Mouse (Mus musculus) adrenal gland, postnatal 4 days (tissue): Measurements from ENCODE around the gene Txnip. TPM values are rescaled to one million over a fixed set of nuclear protein-coding genes. Genes with fewer than 3 reads are reported as not detected.
"Not testable (repeated sequence)": the region's sequence is repeated elsewhere in the genome, so short reads cannot be mapped to it uniquely, and the experiment has no call there.

ENCODE experiments used
- DNase-seq, 2 experiments: peaks; one replicate each; pipeline ENCODE4 v3.0.0; 2021 to 2022; ENCODE audit warnings: low spot score in 2 of 2, mixed read lengths in 2 of 2
- long read RNA-seq, 2 experiments: library from polyadenylated mRNA; stranded (forward); transcript quantifications; one replicate each; pipeline ENCODE4 v2.0.0; 2021
- total RNA-seq, 2 experiments: library from RNA; stranded (reverse); gene quantifications; 2 replicates each; pipeline ENCODE4 v1.2.3; 2021

The Txnip gene
- total RNA-seq: 100 to 1,000 TPM; 980 to 992 TPM
- long read RNA-seq, experiment 1, transcript Txnip-202 (8 exons, 2,827 nt): minor isoform, 19 of 98 reads
- long read RNA-seq, experiment 1, transcript Txnip-201 (8 exons, 2,795 nt): major isoform, 27 of 98 reads
- long read RNA-seq, experiment 1, transcript Txnip-206 (1 exons, 694 nt): minor isoform, 5 of 98 reads
- long read RNA-seq, experiment 1, partial matches to known transcripts: 16 of 98 reads
- long read RNA-seq, experiment 1, other reads (novel, unspliced or antisense): 29 of 98 reads
- long read RNA-seq, experiment 2, transcript Txnip-202 (8 exons, 2,827 nt): major isoform, 85 of 310 reads
- long read RNA-seq, experiment 2, transcript Txnip-201 (8 exons, 2,795 nt): minor isoform, 71 of 310 reads
- long read RNA-seq, experiment 2, transcript Txnip-203 (2 exons, 393 nt): minor isoform, 17 of 310 reads
- long read RNA-seq, experiment 2, transcript Txnip-206 (1 exons, 694 nt): minor isoform, 5 of 310 reads
- long read RNA-seq, experiment 2, partial matches to known transcripts: 105 of 310 reads
- long read RNA-seq, experiment 2, other reads (novel, unspliced or antisense): 27 of 310 reads

DNA sequence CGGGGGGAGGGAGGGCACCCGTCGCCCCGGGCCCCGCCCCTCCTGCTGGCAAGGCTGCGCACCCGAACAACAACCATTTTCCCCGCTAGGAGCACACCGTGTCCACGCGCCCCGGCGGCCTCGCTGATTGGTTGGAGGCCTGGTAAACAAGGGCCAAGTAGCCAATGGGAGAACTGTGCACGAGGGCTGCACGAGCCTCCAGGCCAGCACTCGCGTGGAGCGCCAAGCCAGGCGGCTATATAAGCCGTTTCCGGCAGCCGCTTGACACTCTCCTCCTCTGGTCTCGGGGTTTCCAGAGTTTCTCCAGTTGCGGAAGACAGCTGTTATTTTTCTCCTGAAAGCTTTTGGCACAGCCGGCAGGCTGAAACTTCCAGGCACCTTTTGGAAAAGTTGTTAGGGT lies at the start of gene Txnip:
Gene Txnip (plus strand): TSS at position 264 of the 400 bp plus-strand sequence.
- peak; percentile 100 for DNase-seq

DNA sequence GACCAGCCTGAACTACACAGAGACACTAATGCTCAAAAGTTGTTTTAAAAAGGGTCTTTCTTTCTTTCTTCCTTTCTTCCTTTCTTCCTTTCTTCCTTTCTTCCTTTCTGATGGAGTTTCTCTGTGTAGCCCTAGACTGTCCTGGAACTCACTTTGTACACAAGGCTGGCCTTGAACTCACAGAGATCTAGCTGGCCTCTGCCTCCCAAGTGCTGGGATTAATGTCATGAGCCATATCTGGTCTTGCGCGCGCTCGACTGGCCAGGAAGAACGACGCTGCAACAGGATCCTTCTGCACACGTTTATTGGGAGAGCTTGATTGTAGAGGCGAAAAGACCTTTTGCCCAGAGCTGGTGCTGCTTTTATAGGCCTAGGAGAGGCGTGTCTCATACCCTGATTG lies 49.8 kb upstream of the Txnip start:
- DNase-seq: not testable (repeated sequence)

DNA sequence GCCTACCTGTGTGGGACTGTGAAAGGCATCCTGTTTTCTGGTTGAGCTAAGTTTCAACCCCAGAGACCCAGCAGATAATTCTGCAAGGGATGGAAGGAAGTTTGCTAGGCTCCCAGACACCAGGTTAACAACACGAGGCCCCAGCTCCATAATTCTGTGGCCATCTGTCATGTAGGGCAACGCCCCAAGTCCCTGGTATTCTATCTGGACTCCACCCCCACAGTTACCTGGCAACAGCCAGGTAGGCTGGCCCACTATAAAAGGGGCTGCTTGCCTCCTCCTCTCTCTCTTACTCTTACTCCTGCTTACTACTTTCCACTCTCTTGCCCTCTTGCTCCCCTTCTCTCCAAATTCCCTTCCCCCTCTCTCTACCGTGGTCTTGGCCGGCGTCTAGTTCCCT lies 37.6 kb upstream of the Txnip start:
- DNase-seq: no peak

DNA sequence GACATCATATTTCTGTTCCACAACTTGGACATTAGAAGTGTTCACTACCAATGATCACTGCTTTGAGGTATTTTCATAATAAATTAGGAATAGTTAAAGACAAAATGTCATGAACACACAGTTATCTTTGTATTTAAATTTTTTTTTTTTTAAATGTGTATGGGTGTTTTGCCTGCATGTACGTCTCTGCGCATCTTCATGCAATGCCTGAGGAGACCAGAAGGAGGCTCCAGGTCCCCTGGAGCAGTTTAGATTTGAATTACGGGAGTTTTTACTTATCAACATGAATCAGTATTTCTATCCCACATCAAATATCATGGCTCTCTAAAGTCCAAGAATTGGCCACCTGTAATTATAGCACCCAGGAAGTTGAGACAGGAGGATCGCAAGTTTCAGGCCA lies 35.6 kb upstream of the Txnip start:
- no peak for DNase-seq

DNA sequence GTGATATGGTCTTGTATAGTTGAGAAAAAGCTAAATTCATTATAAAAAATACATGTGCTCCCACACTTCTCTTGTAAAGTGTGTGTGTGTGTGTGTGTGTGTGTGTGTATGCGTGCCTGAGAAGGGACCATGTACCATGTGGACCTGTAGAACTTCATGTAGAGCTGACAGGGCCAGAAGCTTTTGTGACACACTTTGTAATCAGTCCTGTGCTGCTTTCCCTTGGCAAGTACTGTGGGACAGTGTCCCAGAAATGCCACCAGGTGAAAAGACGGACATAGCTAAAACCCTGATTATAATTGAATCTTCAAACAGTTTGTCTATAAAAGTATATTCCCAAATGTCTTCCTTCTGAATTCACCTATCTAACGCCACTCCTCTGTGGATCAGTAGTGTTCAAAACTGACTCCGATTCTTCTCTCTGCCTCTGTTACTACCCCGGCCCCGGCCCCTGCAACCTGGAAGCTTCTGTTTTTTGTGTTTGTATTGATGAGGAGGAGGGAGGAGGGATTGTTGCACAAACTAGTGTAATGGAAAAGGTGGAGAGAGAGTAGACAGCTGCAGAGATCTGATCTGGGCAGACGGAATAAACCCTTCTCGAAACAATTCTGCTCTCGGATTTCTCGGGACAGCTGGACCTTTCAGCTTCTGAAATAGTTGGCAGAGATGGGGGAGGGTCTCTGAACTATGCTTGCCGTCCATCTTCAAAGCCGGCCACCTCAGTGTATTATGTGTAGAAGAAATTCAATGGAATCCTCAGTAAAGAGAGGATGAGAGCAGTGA lies 33.5 kb upstream of the Txnip start:
- no peak for DNase-seq

DNA sequence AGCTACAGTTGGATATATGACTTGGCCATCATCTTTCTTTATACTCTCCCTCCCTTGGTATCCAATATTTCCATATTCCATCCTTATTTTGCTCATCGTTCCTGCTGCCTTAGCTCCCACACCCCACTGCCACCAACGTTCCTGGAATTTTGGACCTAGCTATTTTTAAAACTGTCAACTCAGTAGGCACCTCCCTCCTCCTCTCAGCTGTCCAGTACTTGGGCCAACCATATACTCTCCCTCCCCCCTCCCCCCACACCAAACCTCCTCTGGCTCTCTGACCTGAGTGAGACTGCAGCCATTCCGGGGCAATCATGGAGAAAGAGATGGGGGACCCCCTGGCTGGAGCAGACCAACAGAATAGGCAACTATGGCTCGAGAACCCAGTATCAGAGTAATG lies 32.8 kb upstream of the Txnip start, which contains the start of gene Hfe2:
Gene Hfe2 (plus strand): TSS at position 259 of the 400 bp plus-strand sequence.
- DNase-seq: no peak

DNA sequence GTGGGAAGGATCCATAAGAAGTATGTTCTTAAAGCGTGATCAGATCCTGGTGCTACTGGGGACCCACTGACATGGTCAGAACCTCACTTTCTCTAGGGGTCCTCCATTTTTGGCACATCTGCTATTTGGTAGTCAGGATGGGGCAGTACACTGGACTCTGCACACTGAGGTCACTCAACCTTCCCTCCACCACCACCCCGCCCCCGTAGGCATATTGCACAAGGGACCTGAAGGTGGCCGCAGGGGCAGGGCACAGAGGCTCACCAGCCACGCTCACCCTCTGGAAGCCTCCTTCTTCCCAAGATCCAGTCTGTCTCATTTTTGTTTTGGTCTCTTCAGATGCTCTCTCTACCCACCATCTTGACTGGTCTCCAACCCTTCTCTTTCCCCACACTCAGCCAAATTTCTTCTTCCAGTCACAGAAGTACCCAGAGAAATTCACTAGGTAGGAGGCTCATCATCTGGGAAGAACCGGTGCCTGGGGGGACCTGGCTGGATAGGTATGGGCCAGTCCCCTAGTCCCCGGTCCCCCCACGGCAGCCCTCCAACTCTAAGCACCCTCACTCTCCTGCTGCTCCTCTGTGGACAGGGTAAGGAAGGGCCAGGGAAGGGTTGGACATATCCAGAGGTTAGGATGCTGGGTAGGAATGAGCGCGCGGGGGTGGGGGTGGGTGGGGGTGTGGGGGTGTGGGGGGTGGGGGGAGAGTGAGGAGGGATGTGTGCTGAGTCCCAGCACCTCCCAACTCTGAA lies 31.6 kb upstream of the Txnip start:
- no peak for DNase-seq

DNA sequence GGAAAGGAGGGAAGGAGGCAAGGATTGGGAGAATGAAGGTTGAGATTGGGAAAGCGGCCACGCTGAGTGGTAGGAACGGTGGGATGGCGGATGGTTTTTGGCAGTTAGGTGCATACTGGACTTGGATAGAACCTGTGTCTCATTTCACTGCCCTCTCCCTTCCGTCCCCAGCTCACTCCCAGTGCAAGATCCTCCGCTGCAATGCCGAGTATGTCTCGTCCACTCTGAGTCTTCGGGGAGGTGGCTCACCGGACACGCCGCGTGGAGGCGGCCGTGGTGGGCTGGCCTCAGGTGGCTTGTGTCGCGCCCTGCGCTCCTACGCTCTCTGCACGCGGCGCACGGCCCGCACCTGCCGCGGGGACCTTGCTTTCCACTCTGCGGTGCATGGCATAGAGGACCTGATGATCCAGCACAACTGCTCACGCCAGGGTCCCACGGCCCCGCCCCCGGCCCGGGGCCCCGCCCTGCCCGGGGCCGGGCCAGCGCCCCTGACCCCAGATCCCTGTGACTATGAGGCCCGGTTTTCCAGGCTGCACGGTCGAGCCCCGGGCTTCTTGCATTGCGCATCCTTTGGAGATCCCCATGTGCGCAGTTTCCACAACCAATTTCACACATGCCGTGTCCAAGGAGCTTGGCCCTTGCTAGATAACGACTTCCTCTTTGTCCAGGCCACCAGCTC lies 30.8 kb upstream of the Txnip start:
- no peak for DNase-seq

DNA sequence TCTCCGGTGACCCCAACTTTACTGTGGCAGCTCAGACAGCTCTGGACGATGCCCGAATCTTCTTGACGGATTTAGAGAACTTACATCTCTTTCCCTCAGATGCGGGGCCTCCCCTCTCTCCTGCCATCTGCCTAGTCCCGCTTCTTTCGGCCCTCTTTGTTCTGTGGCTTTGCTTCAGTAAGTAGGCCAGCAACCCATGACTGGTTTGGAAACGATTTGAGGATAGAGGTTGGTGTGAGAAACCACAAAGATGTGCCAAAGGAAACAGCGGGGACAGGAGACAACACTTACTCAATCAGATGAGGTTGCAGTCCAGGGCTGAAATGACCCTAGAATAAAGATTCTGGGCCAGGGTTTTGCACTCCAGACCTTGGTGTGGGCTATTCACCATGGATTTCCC lies 29.3 kb upstream of the Txnip start:
- no peak for DNase-seq

DNA sequence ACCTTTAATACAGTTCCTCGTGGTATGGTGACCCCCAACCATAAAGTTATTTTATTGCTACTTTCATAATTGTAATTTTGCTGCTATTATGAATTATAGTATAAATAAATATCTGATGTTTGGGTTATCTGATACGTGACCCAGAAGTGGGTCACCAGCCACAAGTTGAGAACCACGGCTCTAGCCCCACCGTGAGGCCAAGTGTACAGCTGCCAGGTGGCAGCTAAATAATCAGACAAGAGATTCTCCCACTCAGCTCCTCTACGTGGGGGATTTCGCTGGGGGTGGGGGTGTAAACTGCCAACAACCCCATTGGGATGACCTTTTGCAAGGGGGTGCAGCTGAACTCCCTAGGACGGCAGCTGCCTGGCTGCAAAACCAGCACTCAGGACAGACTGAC lies 25.7 kb upstream of the Txnip start:
- no peak for DNase-seq

DNA sequence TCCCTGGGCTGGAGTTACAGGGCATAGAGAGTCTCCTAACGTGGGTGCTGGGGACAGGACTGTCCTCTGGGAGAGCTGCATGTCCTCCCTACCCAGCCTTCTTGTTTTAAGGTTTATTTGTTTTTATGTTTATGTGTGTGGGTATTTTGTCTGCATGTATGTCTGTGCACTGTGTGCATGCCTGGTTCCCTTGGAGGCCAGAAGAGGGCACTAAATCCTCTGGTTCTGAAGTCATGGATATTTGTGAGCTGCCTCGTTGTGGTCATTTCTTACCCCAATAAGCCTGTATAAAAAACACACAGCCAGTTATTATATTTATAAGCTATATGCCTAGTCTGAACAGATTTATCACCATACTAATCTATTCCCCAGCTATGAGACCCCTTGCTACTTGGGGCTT lies 23.5 kb upstream of the Txnip start:
- DNase-seq: no peak

DNA sequence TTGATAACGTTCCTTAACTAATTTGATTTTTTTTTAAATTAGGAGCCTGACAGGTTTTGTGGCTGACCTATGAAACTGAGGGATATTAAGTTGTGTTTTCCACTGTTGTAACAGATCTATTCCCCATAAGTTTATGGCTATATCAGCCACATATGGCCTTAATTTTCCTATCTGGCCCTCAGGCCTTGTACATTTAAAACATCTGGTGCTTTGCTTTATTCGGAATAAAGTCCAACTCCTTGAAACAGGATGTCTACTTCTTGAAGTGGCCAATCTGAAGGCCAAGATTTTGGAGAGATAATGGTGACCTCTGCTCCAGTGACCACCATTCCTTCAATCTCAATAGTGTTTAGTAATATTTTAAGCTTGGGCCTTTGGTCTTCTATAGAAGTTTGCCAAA lies 18.4 kb upstream of the Txnip start:
- no peak for DNase-seq

DNA sequence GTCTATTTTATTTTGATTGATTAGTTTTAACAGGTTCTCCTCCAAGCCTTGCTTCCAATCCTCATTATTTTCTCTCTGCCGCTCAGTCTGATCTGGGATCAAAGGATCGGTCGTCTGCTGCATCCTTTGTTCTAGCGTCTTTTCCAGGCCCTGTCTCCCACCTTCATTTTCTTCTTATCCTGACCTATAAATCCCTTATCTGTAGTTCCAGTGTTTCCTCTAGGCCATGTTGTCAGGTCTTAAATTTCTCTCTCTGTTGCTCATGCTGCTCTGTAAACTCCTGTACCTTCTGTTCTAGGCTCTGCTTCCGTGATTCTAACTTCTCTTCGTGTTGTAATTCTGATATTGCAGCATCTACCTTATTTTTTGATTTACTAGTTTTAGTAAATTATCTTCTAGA lies 17.0 kb upstream of the Txnip start:
- DNase-seq: no peak

DNA sequence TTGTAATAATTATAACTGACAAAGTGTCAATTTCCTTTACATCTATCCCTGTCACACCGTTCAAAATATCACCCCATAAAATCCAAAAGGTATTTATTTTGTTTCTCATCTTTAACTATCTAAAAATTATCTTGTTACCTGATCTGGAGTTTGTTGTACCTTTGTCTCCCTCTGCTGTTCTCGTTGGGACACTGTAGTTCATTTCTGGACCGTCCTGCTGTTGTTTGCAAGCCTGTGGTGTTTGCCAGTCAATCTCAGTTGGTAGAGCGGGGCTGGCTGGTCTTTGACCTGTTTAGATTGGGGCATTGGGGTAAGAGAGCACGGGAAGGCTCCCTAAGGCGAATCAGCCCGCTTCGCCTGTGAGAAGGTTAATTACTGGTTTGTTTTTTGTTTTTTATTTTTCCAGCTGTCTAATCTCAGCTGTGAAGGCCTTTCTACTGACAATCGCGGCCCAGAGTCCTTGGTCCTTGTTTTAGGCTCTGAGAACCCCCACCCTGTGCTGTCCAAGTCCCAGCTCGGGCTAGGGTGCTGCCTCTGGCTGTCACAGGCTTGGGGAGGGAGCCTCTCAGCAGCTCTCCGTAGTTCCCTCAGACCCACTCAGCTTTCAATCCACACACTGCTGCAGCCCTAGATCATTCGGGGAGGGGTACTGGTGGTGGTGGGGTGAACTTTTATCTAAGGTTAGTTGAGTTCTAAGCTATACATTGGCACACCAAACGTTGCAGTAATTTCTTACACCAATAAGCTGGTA lies 16.3 kb upstream of the Txnip start:
- DNase-seq: no peak

DNA sequence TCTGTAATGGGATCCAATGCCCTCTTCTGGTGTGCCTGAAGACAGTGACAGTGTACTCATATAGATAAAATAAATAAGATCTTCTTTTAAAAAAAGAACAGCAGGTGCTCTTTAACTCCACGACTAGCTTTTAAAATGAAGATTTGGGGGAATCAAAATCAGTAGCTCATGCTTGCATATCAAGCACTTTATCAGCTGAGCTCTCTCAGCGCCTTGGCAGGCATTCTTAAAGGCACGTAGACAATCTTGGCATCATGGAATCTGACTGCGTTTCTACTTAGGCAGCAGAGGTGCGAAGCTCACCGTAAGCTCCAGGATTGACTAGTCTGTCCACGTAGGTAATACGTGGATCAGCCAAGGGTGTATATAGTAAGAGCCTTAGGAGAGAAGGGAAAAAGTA lies 15.2 kb upstream of the Txnip start:
- no peak for DNase-seq

DNA sequence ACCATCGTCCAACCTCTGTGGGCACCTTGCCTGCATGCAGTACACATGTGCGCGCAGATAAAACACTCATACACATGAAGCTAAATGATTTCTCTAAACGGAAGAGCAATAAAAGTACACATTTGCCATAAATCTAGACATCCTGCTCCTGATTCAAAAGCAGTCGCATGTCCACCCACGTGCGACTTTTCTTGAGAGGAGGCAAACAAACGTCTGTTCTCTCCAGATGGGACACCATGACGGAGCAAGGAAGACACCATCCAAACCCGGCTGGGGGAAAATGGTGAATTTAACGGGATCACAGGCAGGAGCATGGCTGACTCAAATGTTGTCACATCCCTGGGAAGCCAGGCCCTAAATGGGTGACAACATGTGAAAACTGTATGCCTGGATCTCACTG lies 14.4 kb upstream of the Txnip start:
- no peak for DNase-seq

DNA sequence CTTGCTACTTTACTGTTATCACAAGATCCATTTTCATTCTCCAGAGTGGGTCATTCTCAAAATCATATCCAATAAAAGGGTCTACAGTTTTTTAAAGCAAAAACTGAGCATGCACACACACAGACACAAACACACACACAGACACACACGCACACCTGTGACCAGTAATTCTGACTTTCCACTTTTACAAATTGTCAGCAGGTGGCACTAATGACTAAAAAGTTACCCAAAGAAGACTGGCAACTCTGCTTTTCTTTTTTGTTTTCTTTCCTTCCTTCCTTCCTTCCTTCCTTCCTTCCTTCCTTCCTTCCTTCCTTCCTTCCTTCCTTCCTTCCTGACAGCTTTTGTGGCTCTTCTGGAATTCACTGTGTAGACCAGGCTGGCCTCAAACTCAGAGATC lies 12.2 kb upstream of the Txnip start:
- DNase-seq: no peak

DNA sequence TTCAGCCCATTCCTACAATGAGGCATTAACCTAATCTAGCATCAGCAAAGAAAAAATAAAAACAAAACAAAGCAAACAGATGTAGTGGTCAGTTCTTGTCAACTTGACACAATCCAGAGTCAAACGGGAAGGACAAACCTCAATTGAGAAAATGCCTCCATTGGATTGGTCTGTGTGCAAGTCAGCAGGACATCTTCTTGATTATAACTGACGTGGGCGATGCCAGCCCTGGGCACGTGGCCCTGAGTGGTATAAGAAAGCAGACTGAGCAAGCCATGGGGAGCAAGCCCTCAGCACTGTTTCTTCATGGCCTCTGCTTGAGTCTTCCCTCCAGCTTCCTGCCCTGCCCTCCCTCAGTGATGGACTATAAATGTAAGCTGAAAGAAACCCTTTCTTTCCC lies 10.9 kb upstream of the Txnip start:
- no peak for DNase-seq

DNA sequence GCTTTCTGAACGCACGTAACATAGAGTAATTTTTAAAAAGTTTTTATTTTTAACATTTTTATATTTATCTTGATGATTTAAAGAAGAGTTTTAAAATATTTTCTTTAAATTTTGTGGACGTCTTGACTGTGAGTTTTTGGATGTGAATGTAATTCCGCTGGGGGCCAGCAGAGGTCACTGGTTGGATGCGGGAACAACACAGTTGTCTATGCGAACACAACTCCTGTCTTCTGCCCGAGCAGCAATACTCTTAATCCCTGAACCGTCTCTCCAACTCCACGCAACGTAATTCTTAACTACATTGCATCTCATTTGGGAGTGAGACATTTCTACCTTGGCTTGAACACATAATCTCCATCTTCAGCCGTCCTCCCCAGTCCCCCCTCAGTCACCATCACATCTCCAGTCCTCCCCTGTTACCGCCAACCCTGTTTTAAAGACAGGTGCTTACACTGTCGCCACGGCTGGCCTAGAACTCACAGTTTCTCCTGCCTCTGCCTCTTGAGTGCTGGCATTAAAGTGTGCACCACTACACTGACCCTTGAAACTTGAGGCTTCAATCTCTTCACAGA lies 10.3 kb upstream of the Txnip start:
- DNase-seq: peak in 1 of 2 experiments; percentile 56

DNA sequence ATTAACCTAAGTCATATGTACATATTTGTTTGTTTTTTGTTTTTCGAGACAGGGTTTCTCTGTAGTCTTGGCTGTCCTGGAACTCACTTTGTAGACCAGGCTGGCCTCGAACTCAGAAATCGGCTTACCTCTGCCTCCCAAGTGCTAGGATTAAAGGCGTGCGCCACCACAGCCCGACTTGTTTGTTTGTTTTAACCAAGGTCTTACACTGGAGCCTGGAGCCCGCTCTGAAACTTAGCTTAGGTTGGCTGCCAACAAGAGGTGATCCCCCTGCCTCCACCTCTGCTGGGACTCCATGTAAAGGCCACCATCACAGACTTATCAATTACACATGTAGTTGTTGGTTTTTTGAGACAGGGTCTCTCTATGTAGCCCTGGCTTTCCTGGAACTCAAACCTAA lies 8.9 kb upstream of the Txnip start:
- DNase-seq: no peak
